Mouse (Mus musculus) gastrocnemius, postnatal 14 days (tissue): Measurements from ENCODE around the gene Kprp. TPM values are rescaled to one million over a fixed set of nuclear protein-coding genes. Genes with fewer than 3 reads are reported as not detected.
"Not testable (repeated sequence)": the region's sequence is repeated elsewhere in the genome, so short reads cannot be mapped to it uniquely, and the experiment has no call there.

Source experiments
- DNase-seq: peaks from one replicate; pipeline ENCODE4 v3.0.0; 2021; ENCODE audit warnings: mixed read lengths
- intact Hi-C: fragments of 180-260 bp; cut with DNase I; formaldehyde crosslinking; loops from one replicate; pipeline ENCODE4 v1.15.1; 2025; ENCODE audit warnings: low total_unique reads
- long read RNA-seq, 2 experiments: library from polyadenylated mRNA; stranded (forward); transcript quantifications; one replicate each; pipeline ENCODE4 v2.0.0; 2021
- total RNA-seq, 2 experiments: library from RNA; stranded (reverse); gene quantifications; 2 replicates each; pipeline ENCODE4 v1.2.3; 2021

Kprp gene
- not detected for total RNA-seq
- long read RNA-seq, experiment 1, result 0 reads
- long read RNA-seq, experiment 2, result 0 reads

DNA sequence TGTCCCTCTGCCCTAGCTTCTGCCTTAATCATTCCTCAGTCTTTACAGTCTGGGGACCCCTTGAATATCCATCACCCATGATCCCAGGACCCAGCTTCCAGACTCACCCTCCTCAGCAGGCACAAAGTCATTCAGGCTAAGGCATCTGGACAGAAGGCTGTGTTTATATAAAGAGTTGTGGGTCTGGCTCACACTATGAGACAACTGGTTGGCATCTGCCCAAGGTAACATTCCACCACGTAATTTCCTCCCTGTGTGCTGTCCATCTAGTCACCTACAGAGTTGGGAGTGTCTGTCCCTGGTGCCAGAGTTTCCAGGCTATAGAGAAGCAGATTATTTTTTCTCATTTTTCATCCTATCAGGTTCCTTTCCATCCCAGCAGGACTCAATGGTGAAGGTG, at the start of gene Kprp:
Gene Kprp, minus strand, starts transcription at position 140 of the 400 bp plus-strand sequence.
- intact Hi-C loops, result no loop called here
- DNase-seq, result no peak

- intact Hi-C loops, result no loop called here
- no peak for DNase-seq
These were observed 47.1 kb upstream of the Kprp start for GRCm38 (mm10) chr3:92874180-92874579.

DNA sequence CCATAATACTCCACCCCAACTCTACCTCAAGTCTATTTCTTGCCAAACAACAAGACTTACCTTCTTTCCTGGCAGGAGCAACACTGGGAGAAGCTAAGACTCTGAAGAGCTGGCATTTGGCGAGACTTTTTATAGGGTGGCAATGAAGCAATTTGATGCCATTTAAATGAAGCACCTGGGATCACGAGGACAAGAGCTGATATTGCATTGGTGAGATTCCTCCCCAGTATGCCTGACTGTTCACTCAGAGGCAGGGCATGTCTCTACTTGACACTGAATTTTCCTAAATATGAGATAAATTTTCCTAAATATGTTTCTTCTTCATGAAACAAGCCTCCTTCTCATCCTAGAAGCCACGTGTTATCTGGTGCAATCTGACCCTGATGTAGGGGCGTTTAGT, 43.1 kb upstream of the Kprp start, which contains the start of gene 2310050C09Rik:
Gene 2310050C09Rik, minus strand, starts transcription at position 101 of the 400 bp plus-strand sequence.
- intact Hi-C loops, result no loop called here
- no peak for DNase-seq

GRCm38 (mm10) chr3:92851186-92851585, 24.1 kb upstream of the Kprp start, which contains the start of gene Lce1l:
Lce1l (minus strand) TSS chr3:92851286.
- DNase-seq, result no peak
- intact Hi-C loops, result no loop called here

GRCm38 (mm10) chr3:92825808-92826207, 1.2 kb downstream of the Kprp start:
- no peak for DNase-seq
- intact Hi-C loops, result no loop called here

- intact Hi-C loops, DNase-seq: not testable (repeated sequence)
These were observed 11.0 kb downstream of the Kprp start for GRCm38 (mm10) chr3:92816036-92816435.

DNA sequence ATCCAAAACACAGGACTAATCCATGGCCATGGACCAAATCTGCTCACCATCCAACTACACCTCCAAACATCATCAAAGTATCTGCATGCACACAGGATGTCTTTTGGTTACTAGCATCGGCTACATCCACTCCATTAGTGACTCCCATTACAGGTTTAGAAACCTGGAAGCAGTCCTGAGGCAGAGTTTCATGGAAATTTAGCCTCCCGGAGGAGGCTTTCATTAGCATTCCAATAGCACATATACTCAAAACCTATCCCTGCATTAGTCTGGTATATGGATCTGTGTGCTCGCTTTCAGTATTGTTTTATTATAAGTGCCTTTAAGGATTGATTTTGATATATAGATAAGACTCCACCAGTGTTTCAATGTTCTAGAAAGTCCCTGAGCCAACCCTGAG, 11.5 kb downstream of the Kprp start:
- DNase-seq, result no peak
- intact Hi-C loops, result no loop called here

GRCm38 (mm10) chr3:92807791-92808190, 19.3 kb downstream of the Kprp start, which contains the start of gene Lce1k:
Lce1k (minus strand) TSS chr3:92807891.
- intact Hi-C loops, result no loop called here
- no peak for DNase-seq

DNA sequence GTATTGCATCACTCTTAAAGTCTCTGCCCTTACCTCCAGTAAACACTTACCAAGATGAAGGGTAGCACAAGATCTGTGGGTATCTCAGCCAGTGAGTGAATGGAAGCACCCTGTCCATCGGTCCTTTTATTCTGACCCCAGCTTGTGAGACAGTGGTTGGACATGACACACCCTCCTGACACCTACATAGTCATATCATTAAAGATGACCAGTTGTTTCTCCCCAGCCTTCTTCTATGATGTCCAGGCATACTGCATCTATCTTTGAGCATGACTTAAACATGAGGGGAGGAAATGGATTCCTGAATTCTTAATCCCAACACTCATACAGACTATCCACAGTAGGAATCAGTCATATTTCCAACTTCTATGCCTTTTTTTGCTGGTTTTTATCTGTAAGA, 36.6 kb downstream of the Kprp start, which contains the start of gene Lce1j:
Gene Lce1j, minus strand, starts transcription at position 101 of the 400 bp plus-strand sequence.
- intact Hi-C loops, result no loop called here

DNA sequence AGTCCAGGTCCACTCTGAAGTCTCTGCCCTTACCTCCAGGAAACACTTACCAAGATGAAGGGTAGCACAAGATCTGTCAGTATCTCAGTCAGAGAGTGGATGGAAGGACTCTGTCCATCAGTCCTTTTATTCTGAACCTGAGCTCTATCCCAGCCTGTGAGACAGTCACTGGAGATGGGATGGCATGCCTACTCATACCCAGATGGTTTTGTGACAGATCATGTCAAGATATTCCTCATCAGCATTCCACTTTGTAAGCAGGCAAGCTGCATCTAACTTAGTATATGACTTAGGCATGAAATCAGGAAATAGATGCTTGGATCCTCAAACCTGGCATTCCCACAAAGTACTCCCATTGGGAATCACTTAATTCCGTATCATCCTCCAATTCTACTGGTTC, 48.2 kb downstream of the Kprp start, which contains the start of gene Lce1i:
Gene Lce1i, minus strand, starts transcription at position 101 of the 400 bp plus-strand sequence.
- DNase-seq, result no peak

More for the DNA sequence above, 36.6 kb downstream of the Kprp start, which contains the start of gene Lce1j:
- DNase-seq, result no peak

More for the DNA sequence above, 48.2 kb downstream of the Kprp start, which contains the start of gene Lce1i:
- intact Hi-C loops, result no loop called here

Other genes starting within 250 kb of the Kprp start
- gene Smcp, start 238.2 kb downstream of the Kprp start, total RNA-seq, result not detected
- not detected for gene 2210017I01Rik, start 219.8 kb downstream of the Kprp start, total RNA-seq
- not detected for gene Lce6a, start 205.6 kb downstream of the Kprp start, total RNA-seq
- not detected for gene Lce1a1, start 178.9 kb downstream of the Kprp start, total RNA-seq
- gene Lce1b, start 170.3 kb downstream of the Kprp start, total RNA-seq, result not detected
- gene Lce1a2, start 156.9 kb downstream of the Kprp start, total RNA-seq, result not detected
- not detected for gene Lce1c, start 148.0 kb downstream of the Kprp start, total RNA-seq
- gene Lce1d, start 140.0 kb downstream of the Kprp start, total RNA-seq, result not detected
- gene Lce1e, start 118.2 kb downstream of the Kprp start, total RNA-seq, result not detected
- gene Lce1f, start 106.9 kb downstream of the Kprp start, total RNA-seq, result not detected
- not detected for gene Gm38119, start 88.2 kb downstream of the Kprp start, total RNA-seq
- not detected for gene Lce1g, start 74.9 kb downstream of the Kprp start, total RNA-seq
- not detected for gene Lce1h, start 62.2 kb downstream of the Kprp start, total RNA-seq
- not detected for gene Lce1i, start 48.3 kb downstream of the Kprp start, total RNA-seq
- gene Lce1j, start 36.7 kb downstream of the Kprp start, total RNA-seq, result not detected
- gene Lce1k, start 19.4 kb downstream of the Kprp start, total RNA-seq, result not detected
- gene Lce1l, start 24.0 kb upstream of the Kprp start, total RNA-seq, result not detected
- gene 2310050C09Rik, start 43.0 kb upstream of the Kprp start, total RNA-seq, result not detected
- not detected for gene Lce3a, start 99.0 kb upstream of the Kprp start, total RNA-seq
- gene Lce3b, start 105.7 kb upstream of the Kprp start, total RNA-seq, result not detected
- gene Lce3c, start 117.2 kb upstream of the Kprp start, total RNA-seq, result not detected
- gene Lce3d, start 130.1 kb upstream of the Kprp start, total RNA-seq, result not detected
- gene Lce3e, start 139.8 kb upstream of the Kprp start, total RNA-seq, result not detected
- not detected for gene Lce3f, start 165.0 kb upstream of the Kprp start, total RNA-seq
- not detected for gene Crct1, start 188.4 kb upstream of the Kprp start, total RNA-seq
- not detected for gene Lce1m, start 191.8 kb upstream of the Kprp start, total RNA-seq
- gene Gm4858, start 241.6 kb upstream of the Kprp start, total RNA-seq, result not detected